Mouse (Mus musculus) midbrain, embryonic 12.5 days (tissue): ENCODE measurements around the gene Mks1. TPM values are rescaled to one million over a fixed set of nuclear protein-coding genes. Genes with fewer than 3 reads are reported as not detected.

Source experiments
- ATAC-seq: fragments of 200-750 bp; cut with Nextera tagmentation; 2 replicates; pipeline ENCODE4 v1.8.0; 2017; ENCODE audit warnings: low read depth, moderate TSS enrichment, moderate library complexity; ENCODE audit not compliant: low FRiP score
- H3K27ac ChIP-seq: fragments of 300-500 bp; sonication (generic); replicated peaks from 2 replicates; pipeline ENCODE4 v1.5.1; 2016; ENCODE audit warnings: mild to moderate bottlenecking
- H3K27me3 ChIP-seq: fragments of 300-500 bp; sonication (generic); 2 replicates; pipeline ENCODE4 v1.6.1; 2016; ENCODE audit warnings: mild to moderate bottlenecking
- H3K36me3 ChIP-seq: fragments of 300-500 bp; sonication (generic); 2 replicates; pipeline ENCODE4 v1.6.1; 2016
- H3K4me1 ChIP-seq: fragments of 300-500 bp; sonication (generic); 2 replicates; pipeline ENCODE4 v1.6.1; 2016
- H3K4me2 ChIP-seq: fragments of 300-500 bp; sonication (generic); replicated peaks from 2 replicates; pipeline ENCODE4 v1.6.1; 2016; ENCODE audit warnings: mild to moderate bottlenecking, moderate library complexity
- H3K4me3 ChIP-seq: fragments of 300-500 bp; sonication (generic); 2 replicates; pipeline ENCODE4 v1.5.1; 2016; ENCODE audit warnings: mild to moderate bottlenecking
- H3K9ac ChIP-seq: fragments of 300-500 bp; sonication (generic); replicated peaks from 2 replicates; pipeline ENCODE4 v1.6.1; 2016; ENCODE audit warnings: mild to moderate bottlenecking, moderate library complexity
- H3K9me3 ChIP-seq: fragments of 300-500 bp; sonication (generic); 2 replicates; pipeline ENCODE4 v1.6.1; 2016; ENCODE audit warnings: mild to moderate bottlenecking
- whole genome bisulfite sequencing: fragments of 180-500 bp; shearing (Covaris S2); methylation state at CpG from one replicate; pipeline ENCODE4 v1.1.7; 2016; 5-methylcytosine and 5-hydroxymethylcytosine counted together
- polyA plus RNA-seq: library from polyadenylated mRNA; unstranded; fragments of >200 nt; fragmentation: Nextera tagmentation; extraction: Ambion mirVana; gene quantifications from 2 replicates; pipeline ENCODE4 v1.2.1, GENCODE M21; 2016

Mks1 gene
- polyA plus RNA-seq, 1 experiment from 2014 or later, result 14.8 TPM

- 78% methylated on average over 4 of the region's 4 CpGs for WGBS
Observed at GRCm38 (mm10) chr11:87881714-87882113, 28.7 kb downstream of the Mks1 start.

DNA sequence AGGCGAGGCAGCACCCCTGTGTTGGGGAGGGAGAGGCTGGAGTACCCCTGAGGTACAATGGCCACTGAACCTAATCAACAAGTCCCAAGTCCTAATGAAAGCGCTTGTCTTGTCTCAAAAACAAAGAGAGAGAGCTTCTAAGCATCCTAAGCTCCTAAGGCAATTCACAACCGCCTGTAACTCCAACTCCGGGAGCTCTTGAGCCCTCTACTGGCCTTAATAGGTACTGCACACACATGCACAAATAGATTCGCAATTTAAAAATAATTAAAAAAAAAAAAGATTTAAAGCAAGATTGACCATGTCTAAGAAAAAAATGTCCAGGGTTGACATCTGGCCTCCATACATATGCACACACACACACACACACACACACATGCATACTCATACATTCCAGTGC is 30.5 kb downstream of the Mks1 start:
- Histone ChIP-seq H3K27ac (no peak overlapping the region), H3K36me3 (no peaks in the 10 kb centered on the region), H3K27me3 (no peaks in the 10 kb centered on the region), H3K9ac (no peak overlapping the region), H3K4me3 (no peak overlapping the region), H3K4me2 (no peak overlapping the region), H3K4me1 (no peaks in the 10 kb centered on the region), H3K9me3 (no peaks in the 10 kb centered on the region)
- ATAC-seq, result no peak
- WGBS, result 38% methylated on average over 5 of the region's 5 CpGs

More at GRCm38 (mm10) chr11:87881714-87882113, 28.7 kb downstream of the Mks1 start:
- H3K27me3 ChIP-seq, result no peaks in the 10 kb centered on the region
- no peak overlapping the region for H3K9ac ChIP-seq
- no peak for ATAC-seq
- H3K4me2 ChIP-seq, result no peak overlapping the region
- H3K4me1 ChIP-seq, result no peaks in the 10 kb centered on the region
- H3K9me3 ChIP-seq, result no peaks in the 10 kb centered on the region
- no peaks in the 10 kb centered on the region for H3K36me3 ChIP-seq
- H3K4me3 ChIP-seq, result no peak overlapping the region
- H3K27ac ChIP-seq, result no peak overlapping the region

DNA sequence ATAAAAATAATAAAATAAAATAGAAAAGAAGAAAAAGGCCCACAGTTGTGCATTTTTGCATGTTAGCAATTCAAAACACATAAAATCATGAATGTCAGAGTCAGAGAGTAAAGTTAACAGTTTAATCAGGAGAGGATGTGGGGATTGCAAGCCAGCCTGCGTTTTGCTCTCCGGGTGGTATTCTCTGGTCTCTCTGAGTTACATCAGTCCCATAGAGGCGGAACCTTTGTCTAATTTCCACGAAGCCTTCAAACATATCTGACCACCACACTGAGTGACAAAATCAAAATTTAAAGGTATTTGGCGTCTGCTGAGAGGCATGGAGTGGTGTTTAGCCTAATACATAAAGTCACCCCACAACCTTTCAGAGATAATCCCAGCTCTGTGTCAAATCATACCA is 31.8 kb downstream of the Mks1 start:
- H3K9ac ChIP-seq, result no peak overlapping the region
- no peaks in the 10 kb centered on the region for H3K27me3 ChIP-seq
- H3K9me3 ChIP-seq, result no peaks in the 10 kb centered on the region
- no peaks in the 10 kb centered on the region for H3K4me1 ChIP-seq
- H3K4me3 ChIP-seq, result no peak overlapping the region
- H3K27ac ChIP-seq, result no peak overlapping the region
- H3K36me3 ChIP-seq, result no peaks in the 10 kb centered on the region
- ATAC-seq, result no peak
- 82% methylated on average over 5 of the region's 5 CpGs for WGBS
- H3K4me2 ChIP-seq, result no peak overlapping the region

DNA sequence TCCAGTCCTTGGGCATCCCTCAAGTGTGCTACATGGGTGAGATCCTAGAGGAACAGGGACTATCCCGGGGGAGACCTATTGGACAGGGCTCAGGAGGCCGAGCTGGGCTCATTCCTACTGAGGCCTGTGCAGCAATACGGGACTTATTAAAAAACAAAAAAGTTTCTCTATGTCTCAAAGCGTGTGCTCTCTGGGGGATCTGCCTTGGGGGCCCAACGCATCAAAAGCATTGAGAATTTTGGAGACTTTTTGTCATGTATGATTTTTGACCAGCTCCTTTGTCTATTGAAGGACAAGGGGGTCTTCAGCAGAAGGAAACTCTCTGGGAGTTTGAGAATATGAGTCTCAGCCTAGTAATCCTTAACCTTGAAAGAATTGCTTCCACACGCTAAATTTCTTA is 39.2 kb downstream of the Mks1 start, which contains the start of gene Olfr462:
Gene Olfr462 (minus strand): TSS at position 101 of the 400 bp plus-strand sequence.
- Histone ChIP-seq H3K27me3 (0 out of 2 replicates have a peak, but pooled peaks cover 5% of the 10 kb centered on the region), H3K4me1 (no peaks in the 10 kb centered on the region), H3K36me3 (no peaks in the 10 kb centered on the region), H3K9ac (no peak within 1 kb of the TSS), H3K4me3 (no peak within 1 kb of the TSS), H3K4me2 (no peak within 1 kb of the TSS), H3K9me3 (no peaks in the 10 kb centered on the region), H3K27ac (no peak within 1 kb of the TSS)
- ATAC-seq, result no peak
- WGBS, result 93% methylated on average over 6 of the region's 6 CpGs

- Histone ChIP-seq H3K27ac (no peak within 1 kb of the TSS), H3K4me1 (no peaks in the 10 kb centered on the region), H3K36me3 (no peaks in the 10 kb centered on the region), H3K4me2 (no peak within 1 kb of the TSS), H3K9me3 (no peaks in the 10 kb centered on the region), H3K9ac (no peak within 1 kb of the TSS), H3K27me3 (peaks cover 18% of the 10 kb centered on the region), H3K4me3 (no peak within 1 kb of the TSS)
- no peak for ATAC-seq
Observed at GRCm38 (mm10) chr11:87897287-87897686, 44.3 kb downstream of the Mks1 start, which contains the start of gene Olfr463. Olfr463 (minus strand) TSS chr11:87897387.

DNA sequence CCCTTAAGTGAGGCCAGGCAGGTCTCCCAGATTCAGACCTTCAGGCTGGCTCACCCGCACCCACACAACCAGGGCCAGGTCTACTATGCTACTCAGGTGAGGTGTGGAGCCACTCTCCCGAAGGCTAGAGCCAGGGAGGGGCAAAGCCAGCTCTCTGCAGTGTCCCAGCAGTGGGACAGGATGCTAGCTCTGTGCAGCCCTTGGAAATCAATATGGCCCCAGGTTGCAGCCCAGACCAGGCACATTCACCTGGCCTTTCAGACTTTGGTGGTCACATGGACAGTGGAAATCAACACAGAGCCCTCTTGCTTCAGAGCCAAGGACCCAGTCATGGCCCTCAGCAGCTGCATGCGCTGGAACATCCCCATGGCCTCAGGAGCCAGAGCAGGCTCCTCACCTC is 51.3 kb downstream of the Mks1 start:
- H3K27me3 ChIP-seq, result 0 out of 2 replicates have a peak, but pooled peaks cover 3% of the 10 kb centered on the region
- no peak overlapping the region for H3K27ac ChIP-seq
- H3K9ac ChIP-seq, result no peak overlapping the region
- no peaks in the 10 kb centered on the region for H3K9me3 ChIP-seq
- 81% methylated on average over 3 of the region's 3 CpGs for WGBS
- ATAC-seq, result no peak
- no peak overlapping the region for H3K4me2 ChIP-seq
- no peaks in the 10 kb centered on the region for H3K36me3 ChIP-seq
- no peak overlapping the region for H3K4me3 ChIP-seq
- no peaks in the 10 kb centered on the region for H3K4me1 ChIP-seq

Other genes starting within 250 kb of the Mks1 start
- 0.36 and 0.38 TPM in 2 replicates for gene Hsf5, start 236.1 kb upstream of the Mks1 start, polyA plus RNA-seq
- gene Rnf43, start 190.5 kb upstream of the Mks1 start, polyA plus RNA-seq, result 0.93 and 1.5 TPM in 2 replicates
- 139 and 145 TPM in 2 replicates for gene Supt4a, start 115.7 kb upstream of the Mks1 start, polyA plus RNA-seq
- gene Tspoap1, start 92.7 kb upstream of the Mks1 start, polyA plus RNA-seq, result 40.6 and 43.5 TPM in 2 replicates
- 0.97 and 1.2 TPM in 2 replicates for gene Mpo, start 59.6 kb upstream of the Mks1 start, polyA plus RNA-seq
- gene Lpo, start 24.9 kb upstream of the Mks1 start, polyA plus RNA-seq, result 0.99 and 1.0 TPM in 2 replicates
- not detected in 2 replicates for gene Epx, start 22.3 kb downstream of the Mks1 start, polyA plus RNA-seq
- gene Olfr462, start 39.1 kb downstream of the Mks1 start, polyA plus RNA-seq, result not detected in 2 replicates
- not detected in 2 replicates for gene Olfr463, start 44.2 kb downstream of the Mks1 start, polyA plus RNA-seq
- not detected in 2 replicates for gene Olfr464, start 67.8 kb downstream of the Mks1 start, polyA plus RNA-seq
- gene Dynll2, start 134.3 kb downstream of the Mks1 start, polyA plus RNA-seq, result 38.1 and 40.8 TPM in 2 replicates
- gene Srsf1, start 194.2 kb downstream of the Mks1 start, polyA plus RNA-seq, result 484 and 550 TPM in 2 replicates
- gene Vezf1, start 215.1 kb downstream of the Mks1 start, polyA plus RNA-seq, result 88.6 and 95.5 TPM in 2 replicates
- 40.5 and 45.7 TPM in 2 replicates for gene Cuedc1, start 244.8 kb downstream of the Mks1 start, polyA plus RNA-seq